Mouse (Mus musculus) heart, postnatal 0 days (tissue): ENCODE results near the gene Olfr419.

Experiments
- CTCF ChIP-seq: IDR thresholded peaks from 2 replicates; pipeline ENCODE4 v1.5.1; 2016; ENCODE audit warnings: antibody characterized with exemption, control low read depth, low read depth
- EP300 ChIP-seq: IDR thresholded peaks from 2 replicates; pipeline ENCODE4 v1.6.1; 2016; ENCODE audit warnings: antibody characterized with exemption, low read depth

GRCm38 (mm10) chr1:174247170-174247569 lies 4.7 kb downstream of the Olfr419 start:
- no peak for TF ChIP-seq CTCF
- TF ChIP-seq EP300: no peak
